Mouse (Mus musculus): ENCODE data around the gene Gapdh.
"Not testable (repeated sequence)": the region's sequence is repeated elsewhere in the genome, so short reads cannot be mapped to it uniquely, and the experiment has no call there.

Gapdh gene

GRCm38 (mm10) chr6:125168086-125168485, 1.8 kb upstream of the Gapdh start:
- no peak for DNase-seq (ENCODE audit: extremely low spot score, low read depth, low spot score)

- no peak for DNase-seq (ENCODE audit: extremely low spot score, low read depth, low spot score)
These were observed 789 bp upstream of the Gapdh start for GRCm38 (mm10) chr6:125166861-125167650.

GRCm38 (mm10) chr6:125165328-125165891, 857 bp downstream of the Gapdh start:
- no peak for DNase-seq (ENCODE audit: extremely low spot score, low read depth, low spot score)

- DNase-seq (ENCODE audit: extremely low spot score, low read depth, low spot score) = no peak
These were observed 1.5 kb downstream of the Gapdh start for GRCm38 (mm10) chr6:125164672-125165327.

- no peak for DNase-seq (ENCODE audit: extremely low spot score, low read depth, low spot score)
These were observed 2.2 kb downstream of the Gapdh start for GRCm38 (mm10) chr6:125163801-125164657.

- DNase-seq (ENCODE audit: extremely low spot score, low read depth, low spot score) = not testable (repeated sequence)
These were observed 3.5 kb downstream of the Gapdh start for GRCm38 (mm10) chr6:125162615-125163305.

- DNase-seq (ENCODE audit: extremely low spot score, low read depth, low spot score) = not testable (repeated sequence)
These were observed 4.3 kb downstream of the Gapdh start for GRCm38 (mm10) chr6:125161971-125162370.

GRCm38 (mm10) chr6:125160854-125161760, 5.2 kb downstream of the Gapdh start:
- DNase-seq (ENCODE audit: extremely low spot score, low read depth, low spot score) = no peak

GRCm38 (mm10) chr6:125160558-125160853, 5.8 kb downstream of the Gapdh start:
- DNase-seq (ENCODE audit: extremely low spot score, low read depth, low spot score) = no peak

GRCm38 (mm10) chr6:125159773-125160557, 6.3 kb downstream of the Gapdh start:
- DNase-seq (ENCODE audit: extremely low spot score, low read depth, low spot score) = no peak

- no peak for DNase-seq (ENCODE audit: extremely low spot score, low read depth, low spot score)
These were observed 7.2 kb downstream of the Gapdh start for GRCm38 (mm10) chr6:125158944-125159492.

- no peak for DNase-seq (ENCODE audit: extremely low spot score, low read depth, low spot score)
These were observed 9.2 kb downstream of the Gapdh start for GRCm38 (mm10) chr6:125156903-125157614.

- no peak for DNase-seq (ENCODE audit: extremely low spot score, low read depth, low spot score)
These were observed 9.8 kb downstream of the Gapdh start for GRCm38 (mm10) chr6:125156491-125156890.

- DNase-seq (ENCODE audit: extremely low spot score, low read depth, low spot score) = no peak
These were observed 11.0 kb downstream of the Gapdh start for GRCm38 (mm10) chr6:125155262-125155661.

- no peak for DNase-seq (ENCODE audit: extremely low spot score, low read depth, low spot score)
These were observed 11.7 kb downstream of the Gapdh start for GRCm38 (mm10) chr6:125154550-125154949.

- DNase-seq (ENCODE audit: extremely low spot score, low read depth, low spot score) = no peak
These were observed 12.6 kb downstream of the Gapdh start for GRCm38 (mm10) chr6:125153682-125154081.

GRCm38 (mm10) chr6:125153018-125153389, 13.3 kb downstream of the Gapdh start:
- DNase-seq (ENCODE audit: extremely low spot score, low read depth, low spot score) = no peak

All from hindlimb bud, embryonic 11.5 days (tissue).